Mouse (Mus musculus) frontal cortex, adult 2 months (tissue): Measurements from ENCODE around the gene Preb. TPM values are rescaled to one million over a fixed set of nuclear protein-coding genes. Genes with fewer than 3 reads are reported as not detected.

Experiments used
- DNase-seq, 2 experiments: peaks; one replicate each; pipeline ENCODE4 v3.0.0; 2022; ENCODE audit warnings: low spot score in 1 of 2; ENCODE audit errors: extremely low spot score in 1 of 2
- polyA plus RNA-seq: library from polyadenylated mRNA; depleted of rRNA; stranded (reverse); fragments of >200 nt; gene quantifications from 2 replicates; pipeline ENCODE4 v1.2.3, GENCODE M21; 2012; rRNA removed

Preb gene
- polyA plus RNA-seq, 1 experiment: 192 TPM

GRCm38 (mm10) chr5:30908426-30909299 is 51.5 kb downstream of the Preb start:
- no peak for DNase-seq

GRCm38 (mm10) chr5:30907413-30908059 is 52.6 kb downstream of the Preb start, which contains the start of gene Ost4:
Ost4 (minus strand) TSS chr5:30907788.
- DNase-seq: peak; percentile 91 to 98

- DNase-seq: no peak
These were observed 58.3 kb downstream of the Preb start for GRCm38 (mm10) chr5:30901860-30902259.

Other genes starting within 250 kb of the Preb start
- 39.6 and 40.3 TPM in 2 replicates for gene Dpysl5, start 248.8 kb downstream of the Preb start, polyA plus RNA-seq
- 301 and 309 TPM in 2 replicates for gene Mapre3, start 145.7 kb downstream of the Preb start, polyA plus RNA-seq
- 76.3 and 82.8 TPM in 2 replicates for gene Tmem214, start 92.3 kb downstream of the Preb start, polyA plus RNA-seq
- gene Agbl5, start 71.7 kb downstream of the Preb start, polyA plus RNA-seq: 24.2 and 25.4 TPM in 2 replicates
- 158 and 207 TPM in 2 replicates for gene Ost4, start 52.6 kb downstream of the Preb start, polyA plus RNA-seq
- 4.2 and 4.7 TPM in 2 replicates for gene Emilin1, start 47.0 kb downstream of the Preb start, polyA plus RNA-seq
- gene Khk, start 38.9 kb downstream of the Preb start, polyA plus RNA-seq: 28.4 and 30.6 TPM in 2 replicates
- gene Cgref1, start 14.8 kb downstream of the Preb start, polyA plus RNA-seq: 25.6 and 39.1 TPM in 2 replicates
- 0.20 and 0.21 TPM in 2 replicates for gene Tcf23, start 8.3 kb upstream of the Preb start, polyA plus RNA-seq
- 175 TPM in 2 replicates for gene Atraid, start 88.0 kb upstream of the Preb start, polyA plus RNA-seq
- gene Slc5a6, start 88.6 kb upstream of the Preb start, polyA plus RNA-seq: 33.1 and 35.2 TPM in 2 replicates
- gene Cad, start 94.4 kb upstream of the Preb start, polyA plus RNA-seq: 14.8 and 18.0 TPM in 2 replicates
- not detected in 2 replicates for gene Dnajc5g, start 145.9 kb upstream of the Preb start, polyA plus RNA-seq
- gene Slc30a3, start 147.9 kb upstream of the Preb start, polyA plus RNA-seq: 140 and 173 TPM in 2 replicates
- 0.64 and 2.0 TPM in 2 replicates for gene Trim54, start 156.4 kb upstream of the Preb start, polyA plus RNA-seq
- 2.0 and 2.7 TPM in 2 replicates for gene Ucn, start 178.5 kb upstream of the Preb start, polyA plus RNA-seq
- gene Mpv17, start 193.9 kb upstream of the Preb start, polyA plus RNA-seq: 98.3 and 108 TPM in 2 replicates
- 3.0 and 4.0 TPM in 2 replicates for gene Gm29609, start 219.6 kb upstream of the Preb start, polyA plus RNA-seq
- gene Gtf3c2, start 219.8 kb upstream of the Preb start, polyA plus RNA-seq: 80.3 and 89.9 TPM in 2 replicates
- gene Snx17, start 232.9 kb upstream of the Preb start, polyA plus RNA-seq: 86.9 and 89.2 TPM in 2 replicates
- gene Eif2b4, start 233.1 kb upstream of the Preb start, polyA plus RNA-seq: 50.6 and 63.3 TPM in 2 replicates
- gene Zfp513, start 241.9 kb upstream of the Preb start, polyA plus RNA-seq: 44.6 and 47.2 TPM in 2 replicates